Mouse (Mus musculus): ENCODE results near the gene Olfr1229.

The Olfr1229 gene

GRCm38 (mm10) chr2:89287914-89288313, at the start of gene Olfr1229:
Gene Olfr1229, minus strand, starts transcription at chr2:89288014.
- DNase-seq (ENCODE audit: low read depth, low spot score): no peak

- no peak for DNase-seq (ENCODE audit: low read depth, low spot score)
These were observed 41.8 kb upstream of the Olfr1229 start, which contains the start of gene Olfr1232 for GRCm38 (mm10) chr2:89329575-89329974. Gene Olfr1232, minus strand, starts transcription at chr2:89329675.

GRCm38 (mm10) chr2:89306974-89307373, 19.2 kb upstream of the Olfr1229 start, which contains the start of gene Olfr1231:
Gene Olfr1231, minus strand, starts transcription at chr2:89307074.
- no peak for DNase-seq (ENCODE audit: low read depth, low spot score)

- DNase-seq (ENCODE audit: low read depth, low spot score): no peak
These were observed 9.4 kb upstream of the Olfr1229 start, which contains the start of gene Olfr1230 for GRCm38 (mm10) chr2:89297168-89297567. Gene Olfr1230, minus strand, starts transcription at chr2:89297268.

- DNase-seq (ENCODE audit: low read depth, low spot score): no peak
These were observed 33.9 kb downstream of the Olfr1229 start, which contains the start of gene Olfr1228 for GRCm38 (mm10) chr2:89253962-89254361. Gene Olfr1228, minus strand, starts transcription at chr2:89254062.

All from R1 (cell line).